Mouse (Mus musculus) E14TG2a.4 (cell line): ENCODE results near the gene Hacd2.

Experiments used
- H3K27me3 ChIP-seq: 2 replicates; pipeline ENCODE4 v1.6.1; 2014; ENCODE audit warnings: low read length, control low read depth; ENCODE audit not compliant: insufficient read depth
- H3K36me3 ChIP-seq: 2 replicates; pipeline ENCODE4 v1.6.1; 2014; ENCODE audit warnings: low read length, control low read depth; ENCODE audit not compliant: insufficient read depth
- H3K4me1 ChIP-seq: replicated peaks from 2 replicates; pipeline ENCODE4 v1.6.1; 2014; ENCODE audit warnings: low read depth, low read length, control low read depth
- H3K4me3 ChIP-seq: replicated peaks from 2 replicates; pipeline ENCODE4 v1.5.1; 2014; ENCODE audit warnings: mild to moderate bottlenecking, low read length
- H3K9me3 ChIP-seq: 2 replicates; pipeline ENCODE4 v1.6.1; 2014; ENCODE audit warnings: low read length, control low read depth
- CTCF ChIP-seq: conservative IDR thresholded peaks from 2 replicates; pipeline ENCODE4 v1.5.1; 2014; ENCODE audit warnings: low read length
- NANOG ChIP-seq: IDR thresholded peaks from 2 replicates; pipeline ENCODE4 v1.6.1; 2014; ENCODE audit warnings: borderline replicate concordance, low read length, mixed read lengths
- POU5F1 ChIP-seq: IDR thresholded peaks from 2 replicates; pipeline ENCODE4 v1.6.1; 2014; ENCODE audit warnings: low read length, borderline replicate concordance

The Hacd2 gene

DNA sequence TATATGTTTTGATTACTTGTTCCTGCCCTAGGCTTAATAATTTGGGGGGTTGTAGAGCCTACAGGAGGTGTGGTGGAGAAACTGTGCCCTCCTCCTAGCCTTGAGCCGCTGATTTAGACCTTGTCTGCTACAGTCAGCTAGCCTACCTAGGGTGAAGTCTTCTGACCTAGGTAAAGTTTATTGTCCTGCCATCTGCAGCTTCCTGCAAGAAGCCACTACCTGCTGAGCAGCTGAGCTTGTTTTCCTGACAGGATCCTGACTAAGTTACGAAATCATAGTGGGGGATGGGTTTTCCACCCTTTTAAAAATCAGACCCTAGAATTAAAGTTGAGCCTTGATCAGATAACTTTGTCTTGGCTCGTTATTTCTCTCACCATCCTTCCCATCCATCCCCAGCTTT, 5.7 kb upstream of the Hacd2 start:
- H3K27me3 ChIP-seq: no peaks in the 10 kb centered on the region
- no peak for TF ChIP-seq POU5F1
- no peak for TF ChIP-seq CTCF
- no peak for TF ChIP-seq NANOG
- no peaks in the 10 kb centered on the region for H3K9me3 ChIP-seq
- H3K36me3 ChIP-seq: peaks cover 4% of the 10 kb centered on the region
- peaks cover 71% of the 10 kb centered on the region for H3K4me1 ChIP-seq
- no peak overlapping the region for H3K4me3 ChIP-seq

DNA sequence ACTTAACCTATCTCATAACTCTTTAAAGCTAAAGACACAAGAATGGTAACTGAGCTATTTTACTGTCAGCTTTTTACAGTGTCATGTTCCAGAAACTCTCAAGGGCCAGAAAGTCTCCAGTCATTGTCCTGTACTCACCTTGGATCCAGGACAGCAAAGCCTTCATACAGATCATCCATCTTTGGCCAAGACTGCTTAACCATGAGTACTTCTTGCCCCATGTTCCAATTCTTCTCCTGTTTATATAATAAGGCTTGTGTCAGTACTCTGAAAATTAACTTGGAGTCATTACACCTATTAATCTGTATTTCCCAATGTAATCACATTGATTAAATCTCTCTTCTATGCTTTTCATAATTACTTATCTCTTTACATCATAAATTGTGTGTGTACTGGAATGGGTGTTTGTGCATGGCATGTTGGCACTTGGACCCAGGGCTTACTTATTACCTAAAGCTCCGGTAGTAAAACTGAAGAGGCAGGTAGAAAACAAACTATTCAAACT, 3.7 kb upstream of the Hacd2 start:
- Histone ChIP-seq H3K27me3 (no peaks in the 10 kb centered on the region), H3K9me3 (no peaks in the 10 kb centered on the region), H3K36me3 (peaks cover 4% of the 10 kb centered on the region), H3K4me1 (peaks cover 57% of the 10 kb centered on the region), H3K4me3 (no peak overlapping the region)
- TF ChIP-seq POU5F1 (no peak), CTCF (no peak), NANOG (no peak)

DNA sequence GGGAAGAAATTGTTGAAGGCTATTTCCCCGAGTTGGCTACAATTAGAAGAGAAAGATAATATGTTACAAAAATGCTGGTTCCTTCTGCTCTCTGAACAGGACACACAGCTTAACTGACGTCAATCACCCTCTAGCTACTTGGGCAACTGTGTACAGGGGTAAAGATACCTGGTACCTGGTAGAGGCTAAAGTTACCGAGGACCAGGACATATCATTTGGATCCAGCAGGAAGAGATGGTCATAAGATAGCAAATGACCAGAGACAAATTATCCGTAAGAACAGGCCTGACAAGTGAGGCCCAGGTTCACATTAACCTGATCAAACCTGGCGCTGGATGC, 356 bp upstream of the Hacd2 start:
- peaks cover 47% of the 10 kb centered on the region for H3K4me1 ChIP-seq
- peaks cover 16% of the 10 kb centered on the region for H3K36me3 ChIP-seq
- H3K27me3 ChIP-seq: no peaks in the 10 kb centered on the region
- no peaks in the 10 kb centered on the region for H3K9me3 ChIP-seq
- no peak for TF ChIP-seq POU5F1
- peak overlapping the region; percentile 94 for H3K4me3 ChIP-seq

DNA sequence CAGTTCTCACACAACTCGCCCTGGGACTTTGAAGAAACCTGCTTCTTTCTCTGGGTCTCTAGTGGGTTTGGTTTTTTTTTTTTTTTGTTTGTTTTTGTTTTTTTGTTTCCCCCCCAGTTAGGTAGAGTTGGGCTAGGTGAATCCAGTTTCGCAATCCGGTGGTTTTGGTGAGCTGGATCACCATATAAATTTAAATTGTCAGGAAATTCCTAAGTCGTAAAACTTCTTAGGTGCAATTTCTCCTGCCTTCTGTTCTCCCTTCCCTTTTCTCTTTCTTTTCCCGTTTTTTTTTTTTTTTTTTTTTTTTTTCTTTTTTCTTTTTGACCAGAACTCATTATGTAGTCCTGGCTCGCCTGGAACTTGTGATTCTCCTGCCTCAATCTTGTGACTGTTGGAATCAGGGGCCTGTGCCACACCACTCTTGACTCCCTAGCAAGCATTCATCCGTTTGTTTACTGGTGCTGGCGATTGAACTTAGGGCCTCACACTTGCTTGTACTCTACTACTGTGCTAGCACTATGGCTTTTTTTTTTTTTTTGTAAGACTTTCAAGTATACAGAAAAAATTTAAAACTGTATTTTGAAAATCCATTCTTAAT, 1.0 kb downstream of the Hacd2 start:
- Histone ChIP-seq H3K4me1 (peaks cover 34% of the 10 kb centered on the region), H3K36me3 (peaks cover 28% of the 10 kb centered on the region), H3K4me3 (peak overlapping the region; percentile 94), H3K27me3 (no peaks in the 10 kb centered on the region), H3K9me3 (no peaks in the 10 kb centered on the region)
- TF ChIP-seq CTCF (no peak), NANOG (no peak), POU5F1 (no peak)

DNA sequence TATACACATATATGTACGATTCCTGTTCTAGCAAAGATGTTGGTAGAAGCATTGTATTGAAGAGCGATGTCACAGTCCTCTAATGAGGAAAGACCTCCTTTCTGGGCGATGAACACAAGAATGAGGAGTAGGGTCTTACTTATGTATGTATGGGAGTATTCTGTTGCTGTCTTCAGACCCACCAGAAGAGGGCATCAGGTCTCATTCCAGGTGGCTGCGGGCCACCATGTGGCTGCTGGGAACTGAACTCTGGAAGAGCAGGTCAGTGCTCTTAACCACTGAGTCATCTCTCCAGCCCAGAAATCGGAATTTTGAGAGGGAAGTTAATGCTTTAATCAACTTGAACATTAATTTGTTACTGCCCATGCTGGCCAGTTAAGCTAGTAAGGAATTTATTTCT, 2.1 kb downstream of the Hacd2 start:
- no peaks in the 10 kb centered on the region for H3K9me3 ChIP-seq
- H3K4me1 ChIP-seq: peaks cover 30% of the 10 kb centered on the region
- H3K27me3 ChIP-seq: no peaks in the 10 kb centered on the region
- no peak for TF ChIP-seq NANOG
- TF ChIP-seq CTCF: peak; percentile 40
- peaks cover 39% of the 10 kb centered on the region for H3K36me3 ChIP-seq
- H3K4me3 ChIP-seq: no peak overlapping the region; the same call in 1 of the 2 replicates

DNA sequence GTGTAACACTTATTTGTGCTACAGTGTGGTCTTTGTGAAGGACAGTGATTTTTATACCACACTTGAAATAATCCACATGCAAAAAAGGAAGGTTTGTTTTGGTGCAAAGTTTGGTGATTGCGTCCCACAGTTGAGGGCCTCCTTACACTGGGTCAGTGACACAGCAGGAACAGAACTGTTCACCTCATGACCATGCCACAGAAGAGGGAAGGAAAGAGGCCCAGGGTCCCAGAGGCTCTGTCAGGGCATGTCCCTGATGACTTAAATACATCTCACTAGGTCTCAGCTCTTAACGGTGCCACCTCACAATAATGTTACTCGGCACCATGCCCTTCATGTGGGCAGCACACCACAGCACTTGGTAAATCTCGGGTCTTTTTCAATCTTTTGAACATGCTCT, 3.1 kb downstream of the Hacd2 start:
- Histone ChIP-seq H3K4me3 (no peak overlapping the region), H3K36me3 (peaks cover 49% of the 10 kb centered on the region), H3K4me1 (peaks cover 30% of the 10 kb centered on the region), H3K27me3 (no peaks in the 10 kb centered on the region), H3K9me3 (no peaks in the 10 kb centered on the region)
- TF ChIP-seq CTCF: no peak
- TF ChIP-seq NANOG: no peak
- no peak for TF ChIP-seq POU5F1

DNA sequence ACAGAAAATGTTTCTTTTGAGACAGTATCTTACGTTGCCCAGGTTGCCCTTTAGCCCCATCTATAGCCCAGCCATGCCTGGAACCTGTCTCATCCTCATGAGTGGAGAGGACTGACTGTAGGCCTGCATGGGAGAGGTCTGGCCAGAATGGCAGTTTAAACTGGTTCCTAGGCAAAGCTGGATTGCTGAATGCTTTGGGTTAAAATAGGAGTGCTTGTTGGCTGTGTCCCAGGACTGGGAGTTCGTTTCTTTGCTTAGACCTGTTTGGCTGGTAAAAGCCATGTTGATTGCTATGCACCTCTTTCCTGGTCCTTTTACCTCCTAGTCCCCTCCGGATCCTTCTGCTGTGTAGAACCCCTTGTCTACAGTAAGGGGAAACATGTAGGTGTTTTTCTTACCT, 11.0 kb downstream of the Hacd2 start:
- no peaks in the 10 kb centered on the region for H3K27me3 ChIP-seq
- no peak for TF ChIP-seq NANOG
- no peak for TF ChIP-seq CTCF
- no peak for TF ChIP-seq POU5F1
- peaks cover 94% of the 10 kb centered on the region for H3K36me3 ChIP-seq
- peaks cover 69% of the 10 kb centered on the region for H3K4me1 ChIP-seq
- H3K9me3 ChIP-seq: no peaks in the 10 kb centered on the region
- no peak overlapping the region for H3K4me3 ChIP-seq

DNA sequence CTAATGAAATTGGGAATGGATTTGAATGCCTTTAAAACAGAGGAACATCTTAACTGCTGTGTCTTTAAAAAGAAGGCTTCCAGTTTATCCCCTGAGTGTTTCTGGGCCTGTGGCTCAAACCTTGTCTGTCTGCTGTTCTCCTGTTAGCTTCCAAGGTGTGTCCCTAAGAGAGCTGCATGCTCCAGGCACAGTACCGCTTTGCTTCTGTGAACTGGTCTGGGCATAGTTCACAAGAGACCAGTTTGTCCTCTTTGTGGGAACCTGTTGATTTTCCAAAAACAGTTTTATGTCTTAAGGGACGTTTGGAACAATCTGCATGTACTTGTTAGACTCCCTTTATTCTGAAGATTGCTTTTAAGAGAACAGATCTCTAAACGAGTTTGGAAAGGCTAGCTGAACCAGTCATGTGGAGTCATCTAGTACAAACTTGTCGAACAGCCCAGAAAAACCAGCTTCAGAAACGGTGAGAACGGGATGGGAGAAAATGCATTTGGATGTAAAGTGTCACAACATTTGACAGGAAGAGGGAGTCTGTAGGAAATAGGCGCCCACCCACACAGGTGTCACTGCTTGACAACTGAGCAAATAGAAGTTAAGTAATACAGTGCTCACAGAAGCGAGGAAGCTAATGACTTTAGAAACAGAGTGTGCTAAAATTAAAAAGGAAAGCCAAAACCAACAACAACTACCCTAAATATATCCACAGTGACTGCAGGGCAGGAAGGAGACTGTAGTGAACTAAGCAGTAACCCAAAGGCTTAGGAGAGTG, 11.8 kb downstream of the Hacd2 start:
- H3K27me3 ChIP-seq: no peaks in the 10 kb centered on the region
- H3K4me3 ChIP-seq: no peak overlapping the region
- peaks cover 74% of the 10 kb centered on the region for H3K4me1 ChIP-seq
- H3K9me3 ChIP-seq: no peaks in the 10 kb centered on the region
- TF ChIP-seq NANOG: no peak
- no peak for TF ChIP-seq CTCF
- no peak for TF ChIP-seq POU5F1
- H3K36me3 ChIP-seq: peaks cover 87% of the 10 kb centered on the region
